Mouse (Mus musculus) heart, embryonic 12.5 days (tissue): ENCODE results near the gene Nsmf. TPM values are rescaled to one million over a fixed set of nuclear protein-coding genes. Genes with fewer than 3 reads are reported as not detected.

ENCODE experiments used
- ATAC-seq: fragments of 200-750 bp; cut with Nextera tagmentation; 2 replicates; pipeline ENCODE4 v1.8.0; 2017; ENCODE audit warnings: moderate TSS enrichment, moderate library complexity; ENCODE audit not compliant: insufficient number of reproducible peaks, low FRiP score
- H3K27ac ChIP-seq: fragments of 300-500 bp; sonication (generic); 2 replicates; pipeline ENCODE4 v1.5.1; 2016; ENCODE audit warnings: mild to moderate bottlenecking, moderate library complexity; ENCODE audit not compliant: poor library complexity, severe bottlenecking
- H3K27me3 ChIP-seq: fragments of 300-500 bp; sonication (generic); replicated peaks from 2 replicates; pipeline ENCODE4 v1.6.1; 2016; ENCODE audit warnings: mild to moderate bottlenecking, moderate library complexity
- H3K36me3 ChIP-seq: fragments of 300-500 bp; sonication (generic); 2 replicates; pipeline ENCODE4 v1.6.1; 2016; ENCODE audit warnings: mild to moderate bottlenecking, moderate library complexity
- H3K4me1 ChIP-seq: fragments of 300-500 bp; sonication (generic); replicated peaks from 2 replicates; pipeline ENCODE4 v1.6.1; 2016; ENCODE audit warnings: mild to moderate bottlenecking
- H3K4me2 ChIP-seq: fragments of 300-500 bp; sonication (generic); 2 replicates; pipeline ENCODE4 v1.6.1; 2016; ENCODE audit warnings: mild to moderate bottlenecking, moderate library complexity
- H3K4me3 ChIP-seq: fragments of 300-500 bp; sonication (generic); 2 replicates; pipeline ENCODE4 v1.5.1; 2016; ENCODE audit warnings: mild to moderate bottlenecking
- H3K9ac ChIP-seq: fragments of 300-500 bp; sonication (generic); 2 replicates; pipeline ENCODE4 v1.6.1; 2016; ENCODE audit warnings: mild to moderate bottlenecking, moderate library complexity
- H3K9me3 ChIP-seq: fragments of 300-500 bp; sonication (generic); replicated peaks from 2 replicates; pipeline ENCODE4 v1.6.1; 2016; ENCODE audit warnings: mild to moderate bottlenecking, moderate library complexity
- WGBS: fragments of 180-500 bp; shearing (Covaris S2); methylation state at CpG from one replicate; pipeline ENCODE4 v1.1.7; 2016; 5-methylcytosine and 5-hydroxymethylcytosine counted together
- microRNA-seq: library from miRNA; unstranded; fragments of <30 nt; microRNA quantifications from one replicate; pipeline ENCODE4, GENCODE M21; 2017
- polyA plus RNA-seq: library from polyadenylated mRNA; unstranded; fragments of >200 nt; fragmentation: Nextera tagmentation; extraction: Ambion mirVana; gene quantifications from 2 replicates; pipeline ENCODE4 v1.2.1, GENCODE M21; 2016

Gene Nsmf
- polyA plus RNA-seq, 1 experiment from 2014 or later: 62.8 TPM

- Histone ChIP-seq H3K4me2 (no peak overlapping the region), H3K4me1 (peaks cover 23% of the 10 kb centered on the region), H3K4me3 (no peak overlapping the region), H3K27me3 (no peaks in the 10 kb centered on the region), H3K27ac (peak overlapping the region; percentile 46), H3K9ac (no peak overlapping the region), H3K9me3 (no peaks in the 10 kb centered on the region), H3K36me3 (no peaks in the 10 kb centered on the region)
- peak; percentile 65 for ATAC-seq
These were observed 56.5 kb downstream of the Nsmf start for GRCm38 (mm10) chr2:25110505-25111183.

- Histone ChIP-seq H3K27me3 (no peaks in the 10 kb centered on the region), H3K4me1 (peaks cover 21% of the 10 kb centered on the region; the same call in 1 of the 2 replicates), H3K9me3 (no peaks in the 10 kb centered on the region), H3K4me2 (no peak overlapping the region), H3K4me3 (no peak overlapping the region), H3K9ac (no peak overlapping the region), H3K27ac (peak overlapping the region; percentile 46), H3K36me3 (no peaks in the 10 kb centered on the region)
- ATAC-seq: peak; percentile 75
- 54% methylated on average over 9 of the region's 9 CpGs for WGBS
These were observed 57.1 kb downstream of the Nsmf start for GRCm38 (mm10) chr2:25111184-25111791.

Small RNA genes lying within 50 kb of the gene (microRNA-seq; reads per million reads assigned to microRNA genes)
- not detected for gene Gm24328
- gene Mir7664: not detected

Other genes starting within 250 kb of the Nsmf start
- gene Ehmt1, start 134.7 kb upstream of the Nsmf start, polyA plus RNA-seq: 61.8 and 62.0 TPM in 2 replicates
- 11.4 and 12.0 TPM in 2 replicates for gene Arrdc1, start 119.1 kb upstream of the Nsmf start, polyA plus RNA-seq
- gene Zmynd19, start 104.6 kb upstream of the Nsmf start, polyA plus RNA-seq: 12.5 and 13.0 TPM in 2 replicates
- 19.0 and 19.3 TPM in 2 replicates for gene Dph7, start 92.0 kb upstream of the Nsmf start, polyA plus RNA-seq
- 113 and 119 TPM in 2 replicates for gene Mrpl41, start 79.3 kb upstream of the Nsmf start, polyA plus RNA-seq
- 9.5 and 11.3 TPM in 2 replicates for gene Pnpla7, start 78.3 kb upstream of the Nsmf start, polyA plus RNA-seq
- gene Entpd8, start 25.9 kb downstream of the Nsmf start, polyA plus RNA-seq: not detected in 2 replicates
- 0.10 TPM in 1 of 2 replicates, not detected in the other for gene Noxa1, start 40.8 kb downstream of the Nsmf start, polyA plus RNA-seq
- 10.8 and 12.8 TPM in 2 replicates for gene Nrarp, start 126.4 kb downstream of the Nsmf start, polyA plus RNA-seq
- gene Tor4a, start 142.5 kb downstream of the Nsmf start, polyA plus RNA-seq: 6.6 and 7.0 TPM in 2 replicates
- gene Nelfb, start 157.1 kb downstream of the Nsmf start, polyA plus RNA-seq: 73.3 and 74.4 TPM in 2 replicates
- not detected in 2 replicates for gene Stpg3, start 160.3 kb downstream of the Nsmf start, polyA plus RNA-seq
- gene Fam166a, start 164.4 kb downstream of the Nsmf start, polyA plus RNA-seq: not detected in 2 replicates
- gene Tubb4b, start 170.3 kb downstream of the Nsmf start, polyA plus RNA-seq: 388 and 392 TPM in 2 replicates
- gene Slc34a3, start 180.0 kb downstream of the Nsmf start, polyA plus RNA-seq: not detected in 2 replicates
- gene Rnf224, start 182.4 kb downstream of the Nsmf start, polyA plus RNA-seq: not detected in 2 replicates
- 6.5 and 7.6 TPM in 2 replicates for gene Rnf208, start 187.9 kb downstream of the Nsmf start, polyA plus RNA-seq
- gene Cysrt1, start 188.1 kb downstream of the Nsmf start, polyA plus RNA-seq: not detected in 2 replicates
- 2.6 and 3.2 TPM in 2 replicates for gene AL732309.1, start 192.5 kb downstream of the Nsmf start, polyA plus RNA-seq
- gene Tmem203, start 201.1 kb downstream of the Nsmf start, polyA plus RNA-seq: 18.3 and 19.1 TPM in 2 replicates
- gene Tprn, start 208.3 kb downstream of the Nsmf start, polyA plus RNA-seq: 4.9 and 5.1 TPM in 2 replicates
- 131 and 133 TPM in 2 replicates for gene Ssna1, start 218.1 kb downstream of the Nsmf start, polyA plus RNA-seq
- gene Anapc2, start 218.1 kb downstream of the Nsmf start, polyA plus RNA-seq: 83.4 and 87.7 TPM in 2 replicates
- gene Tmem210, start 233.8 kb downstream of the Nsmf start, polyA plus RNA-seq: not detected in 2 replicates
- not detected in 2 replicates for gene Lrrc26, start 235.6 kb downstream of the Nsmf start, polyA plus RNA-seq